Mouse (Mus musculus) macrophage (primary cell): ENCODE results near the gene Igfbp3. TPM values are rescaled to one million over a fixed set of nuclear protein-coding genes. Genes with fewer than 3 reads are reported as not detected.

Experiments
- H3K27ac ChIP-seq: fragments of 350-480 bp; formaldehyde crosslinking; 2 replicates; pipeline ENCODE4 v1.9.0; 2021
- H3K36me3 ChIP-seq: fragments of 350-480 bp; formaldehyde crosslinking; 2 replicates; pipeline ENCODE4 v1.9.0; 2021; ENCODE audit errors: inconsistent target
- H3K4me3 ChIP-seq: fragments of 350-480 bp; formaldehyde crosslinking; 2 replicates; pipeline ENCODE4 v1.9.0; 2021; ENCODE audit errors: inconsistent target
- H3K79me2 ChIP-seq: fragments of 350-480 bp; formaldehyde crosslinking; 2 replicates; pipeline ENCODE4 v1.9.0; 2021; ENCODE audit errors: inconsistent target
- WGBS: methylation state at CpG from one replicate; pipeline ENCODE4 v1.1.7; 2026; ENCODE audit warnings: inconsistent platforms; ENCODE audit not compliant: missing documents; 5-methylcytosine and 5-hydroxymethylcytosine counted together
- polyA plus RNA-seq: library from polyadenylated mRNA; stranded (reverse); fragments of 250-400 nt; gene quantifications from 3 replicates; pipeline ENCODE4 v1.2.4, GENCODE M21; 2018; ENCODE audit warnings: inconsistent platforms

Igfbp3 gene
- polyA plus RNA-seq, 1 experiment from 2014 or later = not detected

DNA sequence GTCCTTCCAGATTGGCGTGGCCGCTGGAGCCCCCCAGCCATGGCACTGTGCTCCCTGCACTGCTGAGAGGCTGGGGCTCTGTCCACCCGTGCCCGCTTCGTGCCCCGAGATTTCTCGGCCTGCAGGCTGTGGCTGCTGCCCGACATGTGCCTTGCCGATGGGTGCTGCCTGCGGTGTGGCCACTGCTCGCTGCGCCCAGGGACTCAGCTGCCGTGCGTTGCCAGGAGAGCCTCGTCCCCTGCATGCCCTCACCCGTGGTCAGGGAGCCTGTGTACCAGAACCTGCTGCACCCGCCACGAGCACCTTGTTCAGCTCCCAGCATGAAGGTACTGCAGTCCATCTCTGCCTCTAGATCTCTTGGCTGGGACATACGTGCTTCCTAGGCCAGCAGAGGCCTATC lies 15.7 kb downstream of the Igfbp3 start:
- no peaks in the 10 kb centered on the region for H3K36me3 ChIP-seq
- no peak overlapping the region for H3K4me3 ChIP-seq
- 90% methylated on average over 19 of the region's 19 CpGs for WGBS
- no peaks in the 10 kb centered on the region for H3K79me2 ChIP-seq
- no peak overlapping the region for H3K27ac ChIP-seq

DNA sequence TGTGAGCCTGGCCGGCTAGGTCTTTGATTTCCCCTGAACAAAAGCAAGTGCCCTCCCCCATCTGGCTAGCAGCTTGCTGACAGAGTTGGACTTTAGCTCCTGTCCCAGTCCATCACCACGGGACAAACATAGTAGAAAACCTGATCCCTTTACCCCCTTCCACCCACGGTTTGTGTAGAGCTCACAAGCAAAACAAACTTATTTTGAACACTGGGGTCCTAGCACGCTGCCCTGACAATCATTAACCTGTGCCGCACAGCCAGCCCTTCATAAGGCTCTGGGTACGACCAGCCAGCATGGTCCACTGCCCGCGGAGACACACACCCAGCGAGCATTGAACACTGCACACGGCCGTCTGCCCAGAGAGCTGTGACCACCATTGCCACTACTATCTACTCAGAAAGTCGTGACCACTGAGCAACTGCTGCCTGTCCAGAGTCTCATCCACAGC lies 16.2 kb downstream of the Igfbp3 start, which contains the start of gene Igfbp1:
Gene Igfbp1 (plus strand): TSS at position 292 of the 451 bp plus-strand sequence.
- WGBS = 76% methylated on average over 12 of the region's 12 CpGs
- Histone ChIP-seq H3K27ac (no peak within 1 kb of the TSS), H3K36me3 (no peaks in the 10 kb centered on the region), H3K79me2 (no peaks in the 10 kb centered on the region), H3K4me3 (no peak within 1 kb of the TSS)

DNA sequence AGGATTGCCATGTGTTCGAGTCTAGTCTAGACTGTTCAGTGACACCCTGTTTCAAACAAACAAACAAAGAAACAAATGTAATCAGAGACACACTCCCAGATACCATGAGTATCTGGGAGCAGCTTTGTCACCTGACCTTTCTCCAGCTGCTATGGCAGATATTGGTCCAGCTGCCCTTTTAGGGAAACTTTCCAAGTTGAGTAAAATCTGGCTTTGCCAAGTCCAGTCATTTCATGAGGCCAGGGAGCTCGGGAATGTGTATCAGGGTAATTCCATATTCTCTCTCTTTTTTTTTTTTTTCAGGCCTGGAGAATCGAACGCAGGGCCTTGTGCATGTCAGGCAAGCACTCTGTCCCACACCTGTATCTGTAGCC lies 18.4 kb downstream of the Igfbp3 start:
- H3K27ac ChIP-seq = no peak overlapping the region
- H3K36me3 ChIP-seq = no peaks in the 10 kb centered on the region
- H3K79me2 ChIP-seq = no peaks in the 10 kb centered on the region
- 78% methylated on average over 4 of the region's 4 CpGs for WGBS
- H3K4me3 ChIP-seq = no peak overlapping the region

DNA sequence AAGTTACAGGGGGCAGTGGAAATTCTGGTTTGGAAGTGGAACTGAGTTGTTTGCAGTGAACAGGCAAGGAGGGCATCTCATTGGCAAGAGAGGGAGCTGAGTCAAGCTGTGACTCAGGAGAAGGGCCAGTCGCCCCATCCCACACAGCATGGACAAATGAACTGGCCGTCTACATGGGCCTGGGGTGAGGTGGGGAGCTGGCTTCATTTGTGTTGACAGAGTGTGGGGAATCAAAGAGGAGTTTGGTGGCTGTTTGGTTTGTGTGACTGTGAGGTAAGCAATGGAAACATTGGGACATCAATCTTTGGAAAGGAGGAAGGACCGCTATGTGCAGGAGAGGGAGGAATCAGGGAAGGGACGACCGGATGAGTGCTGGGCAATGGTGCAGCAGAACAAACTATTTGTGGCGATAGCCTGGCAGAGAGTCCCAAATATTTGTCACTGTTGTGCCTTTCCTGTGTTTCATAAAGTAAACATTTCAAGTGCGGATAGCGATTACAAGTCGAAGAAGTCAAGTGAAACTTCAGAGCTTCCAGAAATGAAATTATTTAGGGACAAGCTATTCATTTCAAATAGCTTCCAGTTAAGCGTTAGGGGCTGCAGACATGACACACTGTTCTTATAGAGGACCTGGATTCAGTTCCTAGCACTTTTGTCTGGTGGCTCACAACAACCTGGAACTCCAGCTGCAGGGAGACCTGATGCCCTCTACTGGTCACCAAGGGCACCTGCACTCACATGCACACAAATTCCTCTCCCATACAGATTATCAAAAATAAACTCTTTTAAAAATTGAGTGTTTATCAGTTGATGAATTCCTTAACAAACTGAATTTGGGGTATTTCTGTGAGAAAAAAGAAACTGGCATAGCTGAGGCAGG lies 19.1 kb downstream of the Igfbp3 start:
- Histone ChIP-seq H3K4me3 (no peak overlapping the region), H3K36me3 (no peaks in the 10 kb centered on the region), H3K79me2 (no peaks in the 10 kb centered on the region), H3K27ac (no peak overlapping the region)
- WGBS = 94% methylated on average over 10 of the region's 10 CpGs

DNA sequence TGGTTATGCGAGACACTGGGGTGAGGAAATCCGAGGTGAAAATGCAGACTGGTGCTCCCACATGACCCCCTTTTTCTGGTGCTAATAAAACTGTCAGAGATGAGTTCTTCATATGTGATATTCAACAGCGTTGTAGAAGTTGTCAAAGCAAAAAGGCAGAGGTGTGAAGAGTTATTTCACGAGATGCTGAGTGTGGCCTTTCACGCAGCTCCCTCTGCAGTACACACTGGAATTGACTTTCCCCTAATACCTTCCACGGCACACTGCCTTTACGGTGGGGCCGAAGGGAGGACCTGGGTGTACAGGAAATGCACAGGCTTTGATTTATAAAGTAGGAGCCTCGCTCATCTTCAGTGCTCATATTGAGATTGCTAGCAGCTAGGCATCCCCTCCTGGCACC lies 20.6 kb downstream of the Igfbp3 start:
- H3K36me3 ChIP-seq = no peaks in the 10 kb centered on the region
- H3K4me3 ChIP-seq = no peak overlapping the region
- no peaks in the 10 kb centered on the region for H3K79me2 ChIP-seq
- WGBS = 70% methylated on average over 9 of the region's 9 CpGs
- no peak overlapping the region for H3K27ac ChIP-seq

DNA sequence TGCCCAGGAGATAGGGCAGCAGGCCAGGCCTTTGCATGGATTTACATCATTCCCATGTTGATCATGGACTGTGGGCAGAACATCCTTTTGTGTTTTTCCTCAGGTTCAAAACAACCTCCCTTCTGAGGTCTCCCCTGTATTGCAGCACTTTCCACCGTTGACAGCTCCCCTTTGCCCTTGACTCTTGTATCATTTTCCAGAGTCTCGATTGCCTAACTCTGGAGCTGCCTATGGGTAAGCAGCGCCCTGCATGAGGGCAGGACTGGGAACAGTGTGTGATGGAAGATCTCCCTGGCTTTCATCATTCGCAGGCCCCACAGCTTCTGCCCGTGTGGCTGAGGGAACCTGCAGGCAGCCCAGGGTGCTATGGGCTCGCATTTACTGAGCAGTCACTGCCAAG lies 21.0 kb downstream of the Igfbp3 start:
- Histone ChIP-seq H3K4me3 (no peak overlapping the region), H3K27ac (no peak overlapping the region), H3K36me3 (no peaks in the 10 kb centered on the region), H3K79me2 (no peaks in the 10 kb centered on the region)
- WGBS = 67% methylated on average over 6 of the region's 6 CpGs

DNA sequence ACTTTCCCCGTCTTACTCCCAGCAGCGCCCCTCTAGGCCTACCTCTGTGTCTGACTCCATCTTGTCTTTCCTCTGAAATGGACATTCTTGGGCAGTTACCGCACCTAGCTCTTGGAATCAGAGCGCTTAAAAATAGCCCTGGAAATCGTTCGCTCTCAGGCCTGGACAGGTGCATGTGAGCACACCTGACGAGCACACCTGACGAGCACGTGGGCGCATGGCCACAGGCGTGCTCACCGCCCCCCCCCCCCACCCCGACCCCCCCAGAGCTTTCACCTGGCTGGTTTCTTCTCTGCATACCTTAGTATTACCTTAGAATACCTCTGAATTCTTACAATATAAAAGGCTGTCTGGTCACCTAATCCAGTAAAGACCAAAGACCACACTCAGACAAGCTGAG lies 25.3 kb downstream of the Igfbp3 start, which contains the start of gene Gm11985:
Gene Gm11985 (minus strand): TSS at position 101 of the 400 bp plus-strand sequence.
- no peak within 1 kb of the TSS for H3K4me3 ChIP-seq
- no peak within 1 kb of the TSS for H3K27ac ChIP-seq
- no peaks in the 10 kb centered on the region for H3K36me3 ChIP-seq
- 90% methylated on average over 13 of the region's 13 CpGs for WGBS
- H3K79me2 ChIP-seq = no peaks in the 10 kb centered on the region

DNA sequence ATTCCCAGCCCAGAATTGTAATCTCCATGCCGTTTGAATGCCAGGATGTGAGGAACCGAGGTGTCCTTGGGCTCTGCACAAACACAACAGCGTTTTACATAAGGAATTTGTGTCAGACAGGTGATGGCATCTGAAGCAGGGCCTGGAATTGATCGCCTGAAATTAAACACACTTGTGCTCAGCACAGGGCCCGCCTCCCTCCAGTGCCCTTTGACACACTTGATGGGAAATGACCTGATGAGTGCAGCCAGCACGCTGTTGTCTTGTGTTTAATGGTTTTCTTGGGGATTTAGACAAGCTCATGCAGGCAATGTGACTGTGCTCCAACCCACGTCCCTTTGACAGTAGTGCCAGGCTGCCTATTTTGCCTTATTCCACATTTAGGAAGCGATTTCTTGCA lies 26.3 kb downstream of the Igfbp3 start:
- no peaks in the 10 kb centered on the region for H3K79me2 ChIP-seq
- no peaks in the 10 kb centered on the region for H3K36me3 ChIP-seq
- no peak overlapping the region for H3K27ac ChIP-seq
- 75% methylated on average over 7 of the region's 8 CpGs for WGBS
- H3K4me3 ChIP-seq = no peak overlapping the region

DNA sequence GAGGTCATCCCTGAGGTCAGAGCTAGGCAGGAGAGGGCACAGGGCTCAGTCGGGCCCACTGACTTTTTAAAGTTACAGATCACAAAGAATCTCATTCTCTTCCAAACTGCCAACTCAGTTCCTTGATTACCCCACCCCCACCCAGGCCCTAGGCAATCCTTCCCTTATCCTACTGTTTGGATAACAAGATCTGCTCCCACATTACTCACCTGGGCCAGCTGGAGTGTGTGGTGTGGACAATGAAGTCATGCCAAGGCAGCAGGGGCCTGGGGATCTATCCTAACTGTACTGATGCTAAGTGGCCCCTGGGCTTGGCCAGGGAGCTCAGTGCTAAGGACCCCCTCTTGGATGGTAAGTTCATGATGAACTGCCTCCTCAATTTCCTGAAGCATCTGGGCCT lies 29.3 kb downstream of the Igfbp3 start:
- no peaks in the 10 kb centered on the region for H3K79me2 ChIP-seq
- WGBS = 78% methylated on average over 1 of the region's 1 CpGs
- no peaks in the 10 kb centered on the region for H3K36me3 ChIP-seq
- no peak overlapping the region for H3K27ac ChIP-seq
- H3K4me3 ChIP-seq = no peak overlapping the region

DNA sequence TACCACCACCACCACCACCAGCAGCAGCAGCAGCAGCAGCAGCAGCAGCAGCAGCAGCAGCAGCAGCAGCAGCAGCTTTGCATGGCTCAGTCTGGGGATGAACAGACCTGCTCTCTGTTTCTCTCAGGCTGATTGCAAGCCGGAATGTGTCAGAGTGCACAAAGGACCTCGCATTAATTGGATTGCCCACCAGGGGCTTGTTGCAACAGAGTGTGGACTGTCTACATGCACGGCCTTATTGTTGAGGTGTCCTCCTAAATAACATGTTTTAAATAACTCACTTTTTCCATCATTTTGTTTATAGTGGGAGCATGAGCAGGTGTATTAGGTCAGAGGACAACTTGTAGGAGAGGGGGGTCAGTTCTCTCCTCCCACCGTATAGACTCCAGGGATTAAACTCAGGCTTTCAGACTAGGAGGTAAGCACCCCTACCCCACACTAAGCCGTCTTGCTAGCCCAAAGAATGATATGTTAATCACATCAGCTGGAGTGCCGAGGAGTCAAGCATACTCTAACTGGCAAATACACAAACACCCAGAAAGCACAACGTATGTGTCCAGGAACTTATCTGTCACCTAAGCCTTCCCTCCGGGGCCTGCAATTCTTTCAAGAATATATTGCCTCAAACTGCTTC lies 31.2 kb downstream of the Igfbp3 start:
- 77% methylated on average over 8 of the region's 8 CpGs for WGBS

DNA sequence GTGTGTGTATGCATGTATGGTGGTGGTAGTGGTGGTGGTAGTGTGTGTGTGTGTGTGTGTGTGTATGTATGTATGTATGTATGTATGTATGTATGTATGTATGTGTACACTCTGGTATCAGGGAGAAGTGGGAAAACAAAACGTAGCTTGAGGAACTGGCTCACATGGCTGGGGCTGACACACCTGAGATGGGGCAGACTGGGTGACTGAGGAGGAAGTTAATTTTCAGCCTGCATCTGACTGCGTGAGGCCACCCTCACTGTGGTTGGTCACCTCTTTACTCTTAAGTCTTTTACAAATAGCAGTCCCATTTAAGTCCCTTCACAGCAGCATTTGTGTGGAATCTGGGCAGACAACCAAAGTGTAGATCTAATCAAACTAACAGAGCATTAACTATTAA lies 34.4 kb downstream of the Igfbp3 start:
- no peaks in the 10 kb centered on the region for H3K79me2 ChIP-seq
- no peak overlapping the region for H3K27ac ChIP-seq
- H3K4me3 ChIP-seq = no peak overlapping the region
- 34% methylated on average over 2 of the region's 2 CpGs for WGBS
- H3K36me3 ChIP-seq = no peaks in the 10 kb centered on the region

More for the DNA sequence above, 31.2 kb downstream of the Igfbp3 start:
- no peaks in the 10 kb centered on the region for H3K36me3 ChIP-seq
- H3K4me3 ChIP-seq = no peak overlapping the region
- H3K27ac ChIP-seq = no peak overlapping the region
- H3K79me2 ChIP-seq = no peaks in the 10 kb centered on the region

DNA sequence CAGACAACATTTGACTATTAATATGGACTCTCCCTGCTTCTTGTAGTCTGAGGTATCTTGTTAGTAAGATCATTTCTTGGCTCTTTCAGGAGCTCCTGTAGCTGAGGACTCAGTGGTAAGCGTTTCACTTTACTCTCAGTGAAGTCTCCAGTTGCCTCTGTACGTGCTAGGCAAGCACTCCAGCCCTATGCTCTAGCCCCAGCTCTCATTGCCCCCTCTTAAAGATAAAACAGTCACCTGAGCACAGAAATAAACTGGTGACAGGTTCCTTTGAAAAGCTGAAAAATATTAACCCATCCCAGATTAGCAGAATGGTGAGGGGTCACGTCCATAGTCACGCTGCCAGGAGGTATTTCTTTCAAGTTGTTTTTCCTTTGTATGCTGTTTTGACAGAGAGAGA lies 35.0 kb downstream of the Igfbp3 start:
- H3K27ac ChIP-seq = no peak overlapping the region
- H3K36me3 ChIP-seq = no peaks in the 10 kb centered on the region
- WGBS = 86% methylated on average over 4 of the region's 4 CpGs

DNA sequence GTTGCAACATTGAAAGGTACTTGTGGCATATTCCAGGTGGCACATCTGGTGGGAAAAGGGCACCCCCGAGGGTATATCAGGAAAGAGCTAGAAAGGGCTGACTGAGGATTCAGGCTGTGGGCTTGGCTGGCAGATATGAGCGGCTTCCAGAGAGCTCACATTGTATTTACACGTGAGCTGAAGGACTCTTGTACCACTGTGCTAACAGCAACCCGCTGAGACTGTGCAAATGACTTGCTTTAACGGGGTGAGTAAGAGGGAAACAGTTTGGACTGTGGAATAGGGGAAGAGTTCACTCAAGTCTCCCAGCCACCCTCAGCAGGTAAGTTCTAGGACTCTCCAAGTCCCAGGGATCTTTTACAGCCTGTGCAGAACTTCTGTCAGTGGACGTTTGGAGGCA lies 40.1 kb downstream of the Igfbp3 start:
- Histone ChIP-seq H3K27ac (no peak overlapping the region), H3K79me2 (no peaks in the 10 kb centered on the region), H3K4me3 (no peak overlapping the region), H3K36me3 (no peaks in the 10 kb centered on the region)
- 88% methylated on average over 6 of the region's 6 CpGs for WGBS

More for the DNA sequence above, 35.0 kb downstream of the Igfbp3 start:
- H3K4me3 ChIP-seq = no peak overlapping the region
- H3K79me2 ChIP-seq = no peaks in the 10 kb centered on the region

DNA sequence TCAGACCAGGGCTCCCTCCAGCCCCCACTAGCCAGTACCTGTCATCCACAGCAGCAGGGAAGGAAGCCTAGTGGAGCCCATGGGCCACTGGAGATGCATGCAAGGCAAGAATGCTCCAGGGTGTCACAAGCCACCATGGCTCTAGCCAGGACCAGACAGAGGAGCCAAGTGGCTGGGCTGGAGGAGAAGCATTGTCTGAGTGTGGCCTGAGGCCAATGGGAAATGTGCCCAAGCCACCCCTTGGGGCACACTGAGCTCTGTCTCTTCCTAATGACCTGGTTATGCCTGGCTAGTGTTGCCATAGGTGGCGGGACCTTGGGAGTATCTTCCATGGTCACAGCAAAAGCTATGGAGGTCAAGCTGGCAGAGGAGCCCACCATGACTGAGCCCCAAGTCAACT lies 44.1 kb downstream of the Igfbp3 start:
- WGBS = 90% methylated on average over 1 of the region's 1 CpGs
- H3K36me3 ChIP-seq = no peaks in the 10 kb centered on the region
- no peak overlapping the region for H3K4me3 ChIP-seq
- no peak overlapping the region for H3K27ac ChIP-seq
- H3K79me2 ChIP-seq = no peaks in the 10 kb centered on the region

DNA sequence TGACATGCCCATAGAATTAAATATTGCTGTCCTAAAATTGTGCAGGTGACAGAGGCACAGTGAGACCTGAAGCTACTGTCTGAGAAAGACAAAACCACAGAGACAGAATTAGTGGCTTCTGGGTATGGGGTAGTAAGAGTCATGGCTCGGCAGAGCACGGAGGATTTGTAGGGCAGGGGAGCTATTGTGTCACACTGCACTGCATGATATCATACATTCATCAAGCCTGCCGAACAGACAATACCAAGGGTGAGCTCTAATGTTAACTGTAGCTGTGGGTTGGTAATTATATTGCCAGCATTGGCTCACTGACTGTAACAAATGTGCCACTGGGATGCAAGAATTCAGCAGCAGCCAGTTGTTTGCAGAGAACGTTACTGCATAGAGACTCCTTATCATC lies 49.3 kb downstream of the Igfbp3 start:
- Histone ChIP-seq H3K4me3 (no peak overlapping the region), H3K27ac (no peak overlapping the region), H3K36me3 (no peaks in the 10 kb centered on the region), H3K79me2 (no peaks in the 10 kb centered on the region)
- 58% methylated on average over 4 of the region's 4 CpGs for WGBS
